Mouse (Mus musculus): ENCODE data around the gene Ociad1.

DNA sequence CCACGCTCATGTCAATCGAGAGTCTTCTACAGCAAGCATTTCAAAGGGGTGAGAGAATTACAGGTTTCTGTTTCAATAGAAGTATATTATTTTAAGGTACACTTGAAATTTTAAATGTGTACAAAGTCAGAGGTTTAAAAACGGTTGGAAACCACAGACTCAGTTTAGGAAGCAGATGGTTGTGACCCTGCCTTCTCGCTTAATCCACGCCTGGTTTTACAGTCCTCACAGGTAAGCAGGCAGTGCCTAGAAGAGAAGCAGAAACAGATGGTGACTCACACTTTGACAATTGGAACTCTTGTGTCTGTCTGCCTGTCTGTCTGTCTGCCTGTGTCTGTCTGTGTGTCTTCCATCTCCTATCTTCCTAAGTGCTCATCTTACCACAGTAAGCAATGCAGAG, 31.0 kb downstream of the Ociad1 start:
- TF ChIP-seq CTCF (IDR thresholded peaks at IDR 0.05; ENCODE audit: low read depth, low read length): no peak
- no peak for TF ChIP-seq POLR2A (IDR thresholded peaks at IDR 0.05; ENCODE audit: insufficient read depth, low read length)
